Mouse (Mus musculus): ENCODE data around the gene Kif27. TPM values are rescaled to one million over a fixed set of nuclear protein-coding genes. Genes with fewer than 3 reads are reported as not detected.

The Kif27 gene
- polyA plus RNA-seq, 1 experiment from 2014 or later = 2.4 TPM

DNA sequence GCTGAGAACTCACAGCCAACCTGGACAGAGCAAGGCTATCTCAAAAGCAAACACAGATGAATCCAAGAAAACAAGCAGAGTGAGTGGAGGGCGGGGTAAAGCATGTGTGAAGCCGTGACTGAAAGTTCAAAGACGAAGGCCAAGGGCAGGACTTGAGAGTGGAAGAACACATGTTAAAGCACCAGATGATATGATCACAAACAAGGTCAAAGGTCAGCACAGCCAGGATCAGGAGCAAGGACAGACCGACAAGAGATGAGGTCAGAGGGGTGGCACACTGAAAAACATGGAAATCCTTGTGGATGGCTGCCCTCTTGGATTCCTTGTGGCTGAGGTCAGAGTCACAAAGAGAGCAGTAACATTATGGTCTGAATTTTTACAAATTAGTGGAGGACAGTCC, 8.3 kb downstream of the Kif27 start:
- Histone ChIP-seq H3K4me2 (replicated peaks) (no peak overlapping the region), H3K9ac (no peak overlapping the region), H3K4me3 (no peak overlapping the region), H3K36me3 (no peaks in the 10 kb centered on the region), H3K27ac (no peak overlapping the region), H3K27me3 (no peaks in the 10 kb centered on the region), H3K9me3 (replicated peaks) (no peaks in the 10 kb centered on the region), H3K4me1 (no peaks in the 10 kb centered on the region)
- WGBS = 67% methylated on average over 4 of the region's 4 CpGs
- no peak for ATAC-seq (ENCODE audit: low FRiP score)

GRCm38 (mm10) chr13:58344505-58344904, 14.4 kb downstream of the Kif27 start:
- Histone ChIP-seq H3K9ac (no peak overlapping the region), H3K9me3 (replicated peaks) (no peaks in the 10 kb centered on the region), H3K27ac (no peak overlapping the region), H3K4me2 (replicated peaks) (no peak overlapping the region), H3K27me3 (no peaks in the 10 kb centered on the region), H3K4me3 (no peak overlapping the region), H3K36me3 (no peaks in the 10 kb centered on the region), H3K4me1 (no peaks in the 10 kb centered on the region)
- 81% methylated on average over 9 of the region's 9 CpGs for whole genome bisulfite sequencing
- no peak for ATAC-seq (ENCODE audit: low FRiP score)

- Histone ChIP-seq H3K36me3 (no peaks in the 10 kb centered on the region), H3K9me3 (replicated peaks) (no peaks in the 10 kb centered on the region), H3K4me1 (no peaks in the 10 kb centered on the region), H3K4me2 (replicated peaks) (no peak overlapping the region), H3K27me3 (no peaks in the 10 kb centered on the region), H3K9ac (no peak overlapping the region), H3K27ac (no peak overlapping the region), H3K4me3 (no peak overlapping the region)
- ATAC-seq (ENCODE audit: low FRiP score) = no peak
- 84% methylated on average over 12 of the region's 12 CpGs for WGBS
These were observed 21.5 kb downstream of the Kif27 start for GRCm38 (mm10) chr13:58337456-58337855.

- no peak for ATAC-seq (ENCODE audit: low FRiP score)
- Histone ChIP-seq H3K9me3 (replicated peaks) (no peaks in the 10 kb centered on the region), H3K4me1 (no peaks in the 10 kb centered on the region), H3K27me3 (no peaks in the 10 kb centered on the region), H3K4me3 (no peak overlapping the region), H3K4me2 (replicated peaks) (no peak overlapping the region), H3K27ac (no peak overlapping the region), H3K9ac (no peak overlapping the region), H3K36me3 (no peaks in the 10 kb centered on the region)
- 91% methylated on average over 5 of the region's 5 CpGs for WGBS
These were observed 24.8 kb downstream of the Kif27 start for GRCm38 (mm10) chr13:58334116-58334515.

GRCm38 (mm10) chr13:58317768-58318167, 41.2 kb downstream of the Kif27 start:
- H3K9ac ChIP-seq = no peak overlapping the region
- H3K36me3 ChIP-seq = no peaks in the 10 kb centered on the region
- ATAC-seq (ENCODE audit: low FRiP score) = no peak
- no peaks in the 10 kb centered on the region for H3K9me3 ChIP-seq (replicated peaks)
- no peak overlapping the region for H3K4me2 ChIP-seq (replicated peaks)
- H3K4me3 ChIP-seq = no peak overlapping the region
- H3K27ac ChIP-seq = no peak overlapping the region
- 55% methylated on average over 2 of the region's 2 CpGs for WGBS
- no peaks in the 10 kb centered on the region for H3K4me1 ChIP-seq
- H3K27me3 ChIP-seq = no peaks in the 10 kb centered on the region

DNA sequence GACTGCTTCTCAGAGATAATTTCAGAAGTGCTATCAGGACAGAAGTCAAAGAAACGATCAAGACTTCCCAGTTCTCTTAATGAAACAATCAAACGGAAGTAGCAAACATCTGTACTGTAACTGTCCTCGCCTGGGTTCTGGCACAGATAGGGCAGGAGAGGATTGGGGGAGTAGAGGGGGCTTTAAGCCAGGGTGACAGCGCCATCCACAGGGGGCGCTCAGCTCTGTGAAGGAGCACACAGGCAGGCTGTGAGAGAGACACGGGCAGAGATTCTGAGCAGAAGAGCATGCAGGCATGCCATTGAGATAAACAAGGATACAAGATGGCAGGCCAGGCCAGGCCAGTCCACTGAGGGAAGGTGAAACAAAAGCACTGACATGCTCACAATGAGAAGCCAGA, 43.9 kb downstream of the Kif27 start:
- Histone ChIP-seq H3K4me3 (no peak overlapping the region), H3K27ac (no peak overlapping the region), H3K9ac (no peak overlapping the region), H3K4me1 (no peaks in the 10 kb centered on the region), H3K4me2 (replicated peaks) (no peak overlapping the region), H3K9me3 (replicated peaks) (no peaks in the 10 kb centered on the region), H3K36me3 (no peaks in the 10 kb centered on the region), H3K27me3 (no peaks in the 10 kb centered on the region)
- ATAC-seq (ENCODE audit: low FRiP score) = no peak
- 65% methylated on average over 6 of the region's 6 CpGs for WGBS

- Histone ChIP-seq H3K4me2 (replicated peaks) (no peak overlapping the region), H3K4me1 (no peaks in the 10 kb centered on the region; the same call in 1 of the 2 replicates), H3K4me3 (no peak overlapping the region), H3K9ac (no peak overlapping the region), H3K27me3 (no peaks in the 10 kb centered on the region), H3K27ac (no peak overlapping the region), H3K36me3 (no peaks in the 10 kb centered on the region), H3K9me3 (replicated peaks) (no peaks in the 10 kb centered on the region)
- ATAC-seq (ENCODE audit: low FRiP score) = no peak
- 78% methylated on average over 3 of the region's 3 CpGs for WGBS
These were observed 45.2 kb downstream of the Kif27 start for GRCm38 (mm10) chr13:58313758-58314157.

- Histone ChIP-seq H3K4me2 (replicated peaks) (no peak overlapping the region), H3K4me3 (no peak overlapping the region), H3K9ac (no peak overlapping the region), H3K36me3 (no peaks in the 10 kb centered on the region), H3K27ac (no peak overlapping the region), H3K9me3 (replicated peaks) (no peaks in the 10 kb centered on the region), H3K27me3 (no peaks in the 10 kb centered on the region), H3K4me1 (no peaks in the 10 kb centered on the region; the same call in 1 of the 2 replicates)
- whole genome bisulfite sequencing = 52% methylated on average over 3 of the region's 3 CpGs
- ATAC-seq (ENCODE audit: low FRiP score) = no peak
These were observed 47.6 kb downstream of the Kif27 start for GRCm38 (mm10) chr13:58311351-58311750.

DNA sequence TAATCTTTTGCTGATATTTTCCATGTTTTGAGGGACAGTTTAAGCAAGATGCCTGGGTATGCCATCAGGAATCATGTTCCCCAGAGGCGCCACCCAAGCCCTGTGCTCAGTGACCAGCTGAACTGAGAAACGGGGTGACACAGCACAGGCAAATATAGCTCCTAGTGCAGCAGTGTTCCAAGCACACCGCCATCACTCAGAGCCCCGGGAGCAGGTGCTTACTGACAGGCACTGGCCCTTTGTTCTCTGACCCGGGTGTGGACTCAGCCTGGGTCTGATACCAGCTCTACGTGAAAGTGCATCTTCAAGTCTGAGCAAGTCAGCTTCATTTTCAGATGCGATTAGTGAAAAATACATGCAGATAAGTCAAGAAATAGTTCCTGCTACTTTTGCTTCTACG, 49.4 kb downstream of the Kif27 start:
- H3K4me3 ChIP-seq = no peak overlapping the region
- no peaks in the 10 kb centered on the region for H3K36me3 ChIP-seq
- H3K9ac ChIP-seq = no peak overlapping the region
- no peaks in the 10 kb centered on the region for H3K9me3 ChIP-seq (replicated peaks)
- ATAC-seq (ENCODE audit: low FRiP score) = no peak
- H3K4me1 ChIP-seq = no peaks in the 10 kb centered on the region; the same call in 1 of the 2 replicates
- WGBS = 63% methylated on average over 8 of the region's 8 CpGs
- no peak overlapping the region for H3K27ac ChIP-seq
- no peak overlapping the region for H3K4me2 ChIP-seq (replicated peaks)
- no peaks in the 10 kb centered on the region for H3K27me3 ChIP-seq

DNA sequence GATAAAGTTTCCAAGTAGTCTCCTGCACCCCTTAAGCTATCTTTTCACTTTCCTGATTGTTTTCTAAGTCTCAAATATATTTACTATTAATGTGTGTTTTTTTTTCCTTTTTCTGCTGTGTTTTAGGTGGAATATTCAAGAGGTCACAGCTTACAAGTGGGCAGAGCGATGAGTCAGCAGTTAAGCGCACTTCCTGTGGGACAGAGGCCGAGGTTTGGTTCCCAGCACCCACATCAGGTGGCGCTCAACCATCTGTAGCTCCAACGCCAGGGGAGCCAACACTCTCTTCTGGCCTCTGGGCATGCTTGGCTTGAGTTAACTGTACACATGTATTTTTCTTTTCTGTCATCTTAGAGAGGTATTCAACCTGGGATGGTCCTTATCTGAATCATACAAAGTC, 51.5 kb downstream of the Kif27 start:
- WGBS = 87% methylated on average over 5 of the region's 5 CpGs
- ATAC-seq (ENCODE audit: low FRiP score) = no peak
- no peaks in the 10 kb centered on the region for H3K36me3 ChIP-seq
- no peaks in the 10 kb centered on the region for H3K9me3 ChIP-seq (replicated peaks)
- H3K9ac ChIP-seq = no peak overlapping the region
- no peaks in the 10 kb centered on the region for H3K27me3 ChIP-seq
- no peaks in the 10 kb centered on the region; the same call in 1 of the 2 replicates for H3K4me1 ChIP-seq
- H3K27ac ChIP-seq = no peak overlapping the region
- H3K4me3 ChIP-seq = no peak overlapping the region
- no peak overlapping the region for H3K4me2 ChIP-seq (replicated peaks)

GRCm38 (mm10) chr13:58305230-58305629, 53.7 kb downstream of the Kif27 start:
- Histone ChIP-seq H3K27me3 (no peaks in the 10 kb centered on the region), H3K4me2 (replicated peaks) (no peak overlapping the region), H3K27ac (no peak overlapping the region), H3K9me3 (replicated peaks) (no peaks in the 10 kb centered on the region), H3K36me3 (no peaks in the 10 kb centered on the region), H3K4me3 (no peak overlapping the region), H3K4me1 (no peaks in the 10 kb centered on the region; the same call in 1 of the 2 replicates), H3K9ac (no peak overlapping the region)
- WGBS = 72% methylated on average over 2 of the region's 2 CpGs
- ATAC-seq (ENCODE audit: low FRiP score) = no peak

GRCm38 (mm10) chr13:58302421-58303145, 56.3 kb downstream of the Kif27 start:
- Histone ChIP-seq H3K9ac (no peak overlapping the region), H3K27ac (no peak overlapping the region), H3K4me1 (no peaks in the 10 kb centered on the region), H3K36me3 (no peaks in the 10 kb centered on the region), H3K27me3 (no peaks in the 10 kb centered on the region), H3K9me3 (replicated peaks) (no peaks in the 10 kb centered on the region), H3K4me3 (no peak overlapping the region), H3K4me2 (replicated peaks) (no peak overlapping the region)
- WGBS = 77% methylated on average over 9 of the region's 9 CpGs
- no peak for ATAC-seq (ENCODE audit: low FRiP score)

DNA sequence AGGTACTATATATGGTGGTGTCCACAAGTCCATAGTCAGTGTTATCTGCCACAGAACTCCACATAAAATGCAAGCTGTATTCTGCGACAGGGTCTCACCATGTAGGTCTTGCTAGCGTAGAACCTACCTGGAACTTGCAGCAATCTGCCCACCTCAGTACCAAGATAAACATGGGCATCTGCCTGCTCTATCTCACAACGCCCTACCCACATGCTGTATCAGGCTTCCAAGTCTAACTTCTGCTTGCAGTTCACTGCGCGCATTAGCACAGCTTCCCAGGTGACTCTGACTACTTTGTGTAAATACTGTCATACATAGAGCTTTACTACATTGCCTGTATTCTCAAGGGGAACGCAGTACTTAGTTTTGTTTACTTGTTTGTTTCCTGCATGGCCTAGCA, 57.0 kb downstream of the Kif27 start:
- H3K4me3 ChIP-seq = no peak overlapping the region
- H3K27me3 ChIP-seq = no peaks in the 10 kb centered on the region
- H3K36me3 ChIP-seq = no peaks in the 10 kb centered on the region
- no peaks in the 10 kb centered on the region for H3K4me1 ChIP-seq
- H3K9ac ChIP-seq = no peak overlapping the region
- H3K4me2 ChIP-seq (replicated peaks) = no peak overlapping the region
- H3K9me3 ChIP-seq (replicated peaks) = no peaks in the 10 kb centered on the region
- H3K27ac ChIP-seq = no peak overlapping the region
- WGBS = 93% methylated on average over 6 of the region's 6 CpGs
- ATAC-seq (ENCODE audit: low FRiP score) = no peak
